28 mouse cellular contexts compared by ENCODE assay signal in genomic region chr8:13403517-13403916, GRCm38 (mm10). TPM values are rescaled to one million over a fixed set of nuclear protein-coding genes. Genes with fewer than 3 reads are reported as not detected.
DNase-seq lines count a peak whose midpoint lies in the region; ATAC-seq and TF ChIP-seq lines count a peak whose summit lies in the region.
"Had no signal": no experiment of that assay in that cellular context is flagged by ENCODE, and none has a peak within 500 bp of the region (broad histone marks: within the 10 kb centered on the region; RNA-seq: fewer than 3 reads in every experiment).

No protein-coding gene starts in this region.

- H3K9ac ChIP-seq in stomach, embryonic 14.5 days (replicated peaks; ENCODE audit: low read depth, low read length): no peak overlapping the region
- no peak overlapping the region for H3K9ac ChIP-seq in stomach, embryonic 15.5 days
- H3K9ac ChIP-seq in stomach, embryonic 16.5 days (ENCODE audit: low read length): no peak overlapping the region
- no peak overlapping the region for H3K9ac ChIP-seq in stomach, postnatal 0 days (ENCODE audit: low read length)
- H3K9ac ChIP-seq in hindbrain, embryonic 11.5 days (ENCODE audit: low read depth, low read length): no peak overlapping the region

- H3K4me1 ChIP-seq in stomach, embryonic 14.5 days (ENCODE audit: control insufficient read depth, insufficient read depth, low read length): no peaks in the 10 kb centered on the region
- no peaks in the 10 kb centered on the region for H3K4me1 ChIP-seq in stomach, embryonic 15.5 days
- H3K4me1 ChIP-seq in stomach, embryonic 16.5 days (ENCODE audit: control insufficient read depth, insufficient read depth, low read length): no peaks in the 10 kb centered on the region
- no peaks in the 10 kb centered on the region for H3K4me1 ChIP-seq in stomach, postnatal 0 days (replicated peaks; ENCODE audit: control insufficient read depth, insufficient read depth)
- no peaks in the 10 kb centered on the region for H3K4me1 ChIP-seq in hindbrain, embryonic 11.5 days (replicated peaks; ENCODE audit: control insufficient read depth, insufficient read depth, low read length)
- no peaks in the 10 kb centered on the region for H3K4me1 ChIP-seq in cerebellum, adult 2 months (ENCODE audit: control insufficient read depth, insufficient read depth, low read length)

- H3K36me3 ChIP-seq in stomach, embryonic 14.5 days (ENCODE audit: control insufficient read depth, insufficient read depth, low read length): no peaks in the 10 kb centered on the region
- no peaks in the 10 kb centered on the region for H3K36me3 ChIP-seq in stomach, embryonic 15.5 days
- no peaks in the 10 kb centered on the region for H3K36me3 ChIP-seq in stomach, embryonic 16.5 days (ENCODE audit: control insufficient read depth, insufficient read depth, low read length)
- no peaks in the 10 kb centered on the region for H3K36me3 ChIP-seq in stomach, postnatal 0 days (ENCODE audit: control insufficient read depth, insufficient read depth, low read length)
- no peaks in the 10 kb centered on the region for H3K36me3 ChIP-seq in hindbrain, embryonic 11.5 days (ENCODE audit: control insufficient read depth, insufficient read depth, low read length)
- H3K36me3 ChIP-seq: G1E had no signal

- no peak for TF ChIP-seq POLR2A in cerebellum, adult 2 months (IDR thresholded peaks at IDR 0.05; ENCODE audit: borderline replicate concordance, insufficient read depth, low read length)

- TF ChIP-seq EP300 in stomach, postnatal 0 days (optimal IDR thresholded peaks at IDR 0.05): no peak

- 45% methylated on average over 6 of the region's 6 CpGs for WGBS in stomach, embryonic 14.5 days
- WGBS in stomach, embryonic 15.5 days: 53% methylated on average over 6 of the region's 6 CpGs
- 53% methylated on average over 6 of the region's 6 CpGs for WGBS in stomach, embryonic 16.5 days
- WGBS in stomach, postnatal 0 days: 49% methylated on average over 6 of the region's 6 CpGs
- 76% methylated on average over 6 of the region's 6 CpGs for WGBS in hindbrain, embryonic 11.5 days
- WGBS in cerebellum, adult 2 months: 77% methylated on average over 6 of the region's 6 CpGs

- H3K9me3 ChIP-seq in stomach, embryonic 14.5 days (ENCODE audit: control insufficient read depth, low read depth, low read length): no peaks in the 10 kb centered on the region
- H3K9me3 ChIP-seq in stomach, embryonic 15.5 days: no peaks in the 10 kb centered on the region
- no peaks in the 10 kb centered on the region for H3K9me3 ChIP-seq in stomach, embryonic 16.5 days (replicated peaks; ENCODE audit: control insufficient read depth, low read length)
- no peaks in the 10 kb centered on the region for H3K9me3 ChIP-seq in stomach, postnatal 0 days (ENCODE audit: control insufficient read depth, low read length)
- H3K9me3 ChIP-seq in hindbrain, embryonic 11.5 days (ENCODE audit: control insufficient read depth, low read length): no peaks in the 10 kb centered on the region
- H3K9me3 ChIP-seq: G1E had no signal

- no peak overlapping the region for H3K4me3 ChIP-seq in stomach, embryonic 14.5 days (ENCODE audit: low read depth, low read length)
- no peak overlapping the region for H3K4me3 ChIP-seq in stomach, embryonic 15.5 days (replicated peaks)
- no peak overlapping the region for H3K4me3 ChIP-seq in stomach, embryonic 16.5 days (replicated peaks; ENCODE audit: low read length)
- H3K4me3 ChIP-seq in stomach, postnatal 0 days (ENCODE audit: low read depth, low read length): no peak overlapping the region
- no peak overlapping the region for H3K4me3 ChIP-seq in hindbrain, embryonic 11.5 days (ENCODE audit: low read depth, low read length)
- H3K4me3 ChIP-seq in cerebellum, adult 2 months (replicated peaks; ENCODE audit: insufficient read depth, low read depth, low read length): no peak overlapping the region

- DNase-seq in stomach, postnatal 0 days (ENCODE audit: low spot score): no peak
- DNase-seq in hindbrain, embryonic 11.5 days (ENCODE audit: low spot score): no peak
- DNase-seq in thymus, postnatal 36 days: no peak
- no peak for DNase-seq in cerebellum, adult 2 months
- DNase-seq in gastrocnemius, postnatal 10 days: no peak
- DNase-seq: adrenal gland, adult 2 months; adrenal gland, adult 8-10 months; adrenal gland, postnatal 10 days; adrenal gland, postnatal 14 days; adrenal gland, postnatal 25 days; adrenal gland, postnatal 36 days; B cell, adult 2 months; cerebellum, adult 11 months; cerebellum, adult 11-12 months had no signal

- TF ChIP-seq CTCF in stomach, postnatal 0 days (IDR thresholded peaks at IDR 0.05; ENCODE audit: low read depth): no peak
- no peak for TF ChIP-seq CTCF in cerebellum, adult 2 months (IDR thresholded peaks at IDR 0.05; ENCODE audit: borderline replicate concordance, insufficient read depth, low read depth, low read length)

- H3K27ac ChIP-seq in stomach, embryonic 14.5 days (ENCODE audit: low read length): no peak overlapping the region
- H3K27ac ChIP-seq in stomach, embryonic 15.5 days: no peak overlapping the region
- H3K27ac ChIP-seq in stomach, embryonic 16.5 days (ENCODE audit: low read length): no peak overlapping the region
- no peak overlapping the region for H3K27ac ChIP-seq in stomach, postnatal 0 days (replicated peaks)
- no peak overlapping the region for H3K27ac ChIP-seq in hindbrain, embryonic 11.5 days (ENCODE audit: low read depth, low read length)
- no peak overlapping the region for H3K27ac ChIP-seq in cerebellum, adult 2 months (ENCODE audit: insufficient read depth, low read length)

- ATAC-seq in stomach, embryonic 14.5 days (ENCODE audit: insufficient number of reproducible peaks, insufficient read depth, low FRiP score, low read depth): peak; percentile 74
- ATAC-seq in stomach, embryonic 15.5 days (ENCODE audit: insufficient read depth, low FRiP score, low read depth): peak; percentile 75
- ATAC-seq in stomach, embryonic 16.5 days (ENCODE audit: insufficient read depth, low FRiP score): peak; percentile 61; the same call in 1 of the 2 replicates
- ATAC-seq in stomach, postnatal 0 days (ENCODE audit: low FRiP score, low TSS enrichment): peak; percentile 49; the same call in 1 of the 2 replicates
- no peak for ATAC-seq in hindbrain, embryonic 11.5 days (ENCODE audit: low FRiP score)
- ATAC-seq: activated CD4-positive, CD25-positive, alpha-beta regulatory T cell, adult 4 months; CD4-positive, CD25-positive, alpha-beta regulatory T cell, adult 4 months; Patski had no signal

- no peaks in the 10 kb centered on the region for H3K27me3 ChIP-seq in stomach, embryonic 14.5 days (ENCODE audit: control insufficient read depth, insufficient read depth, low read length)
- no peaks in the 10 kb centered on the region for H3K27me3 ChIP-seq in stomach, embryonic 15.5 days (replicated peaks)
- H3K27me3 ChIP-seq in stomach, embryonic 16.5 days (ENCODE audit: control insufficient read depth, insufficient read depth, low read length): no peaks in the 10 kb centered on the region
- H3K27me3 ChIP-seq in stomach, postnatal 0 days (ENCODE audit: control insufficient read depth, insufficient read depth, low read length): no peaks in the 10 kb centered on the region
- H3K27me3 ChIP-seq in hindbrain, embryonic 11.5 days (ENCODE audit: control insufficient read depth, insufficient read depth, low read length): no peaks in the 10 kb centered on the region
- no peaks in the 10 kb centered on the region for H3K27me3 ChIP-seq in cerebellum, adult 2 months (ENCODE audit: control insufficient read depth, insufficient read depth, low read length)

- H3K4me2 ChIP-seq in stomach, embryonic 14.5 days (replicated peaks; ENCODE audit: low read depth, low read length): no peak overlapping the region
- no peak overlapping the region for H3K4me2 ChIP-seq in stomach, embryonic 15.5 days
- H3K4me2 ChIP-seq in stomach, embryonic 16.5 days (ENCODE audit: low read depth, low read length): no peak overlapping the region
- H3K4me2 ChIP-seq in stomach, postnatal 0 days (replicated peaks; ENCODE audit: low read depth): no peak overlapping the region
- no peak overlapping the region for H3K4me2 ChIP-seq in hindbrain, embryonic 11.5 days (replicated peaks; ENCODE audit: low read depth, low read length)

RNA-seq across cellular contexts. Expression of gene Grk1, which starts 1.4 kb away (rescaled TPM):
- not detected in 2 replicates for polyA plus RNA-seq in stomach, embryonic 14.5 days (2014; fragmentation: Nextera tagmentation; extraction: Ambion mirVana)
- 0.01 TPM in 1 of 2 replicates, not detected in the other for polyA plus RNA-seq in stomach, embryonic 15.5 days (2015; fragmentation: Nextera tagmentation; extraction: Ambion mirVana)
- polyA plus RNA-seq in stomach, embryonic 16.5 days (2015; fragmentation: Nextera tagmentation; extraction: Ambion mirVana): 0.02 TPM in 1 of 2 replicates, not detected in the other
- 0.02 TPM in 1 of 2 replicates, not detected in the other for polyA plus RNA-seq in stomach, postnatal 0 days (2015; fragmentation: Nextera tagmentation; extraction: Ambion mirVana)
- polyA plus RNA-seq in hindbrain, embryonic 11.5 days (2014; fragmentation: Nextera tagmentation; extraction: Ambion mirVana): 0.03 TPM in 1 of 2 replicates, not detected in the other
- polyA plus RNA-seq in cerebellum, adult 2 months (2012; rRNA removed): 0.02 and 0.05 TPM in 2 replicates
- total RNA-seq in gastrocnemius, postnatal 10 days (2021): under 1 TPM; 0.02 TPM
- total RNA-seq: adrenal gland, adult 18-20 months; adrenal gland, adult 2 months; adrenal gland, postnatal 14 days; adrenal gland, postnatal 25 days; adrenal gland, postnatal 36 days; CH12.LX had no signal
- polyA plus RNA-seq: activated CD4-positive, CD25-positive, alpha-beta regulatory T cell, adult 4 months; adrenal gland, adult 2 months; C2C12; CD4-positive, CD25-positive, alpha-beta regulatory T cell, adult 4 months; Patski had no signal

RNA-seq across cellular contexts. Expression of gene Atp4b, which starts 6.9 kb away (rescaled TPM):
- 16.0 and 16.7 TPM in 2 replicates for polyA plus RNA-seq in stomach, embryonic 14.5 days (2014; fragmentation: Nextera tagmentation; extraction: Ambion mirVana)
- 13.8 and 25.5 TPM in 2 replicates for polyA plus RNA-seq in stomach, embryonic 15.5 days (2015; fragmentation: Nextera tagmentation; extraction: Ambion mirVana)
- polyA plus RNA-seq in stomach, embryonic 16.5 days (2015; fragmentation: Nextera tagmentation; extraction: Ambion mirVana): 59.5 and 89.0 TPM in 2 replicates
- 776 and 950 TPM in 2 replicates for polyA plus RNA-seq in stomach, postnatal 0 days (2015; fragmentation: Nextera tagmentation; extraction: Ambion mirVana)
- polyA plus RNA-seq in hindbrain, embryonic 11.5 days (2014; fragmentation: Nextera tagmentation; extraction: Ambion mirVana): 0.11 TPM in 1 of 2 replicates, not detected in the other
- not detected in 2 replicates for polyA plus RNA-seq in cerebellum, adult 2 months (2012; rRNA removed)
- total RNA-seq in gastrocnemius, postnatal 10 days (2021): not detected
- total RNA-seq: adrenal gland, postnatal 10 days; adrenal gland, postnatal 14 days; adrenal gland, postnatal 25 days; adrenal gland, postnatal 4 days; CH12.LX; ES-E14 had no signal
- polyA plus RNA-seq: activated CD4-positive, CD25-positive, alpha-beta regulatory T cell, adult 4 months; brain, embryonic 14.5 days; C2C12; CD4-positive, CD25-positive, alpha-beta regulatory T cell, adult 4 months; G1E; Patski had no signal

RNA-seq across cellular contexts. Expression of gene Tmem255b, which starts 31.5 kb away (rescaled TPM):
- polyA plus RNA-seq in stomach, embryonic 14.5 days (2014; fragmentation: Nextera tagmentation; extraction: Ambion mirVana): 2.3 and 2.6 TPM in 2 replicates
- 2.8 and 3.0 TPM in 2 replicates for polyA plus RNA-seq in stomach, embryonic 15.5 days (2015; fragmentation: Nextera tagmentation; extraction: Ambion mirVana)
- 4.3 and 5.0 TPM in 2 replicates for polyA plus RNA-seq in stomach, embryonic 16.5 days (2015; fragmentation: Nextera tagmentation; extraction: Ambion mirVana)
- 5.5 and 6.3 TPM in 2 replicates for polyA plus RNA-seq in stomach, postnatal 0 days (2015; fragmentation: Nextera tagmentation; extraction: Ambion mirVana)
- not detected in 2 replicates for polyA plus RNA-seq in hindbrain, embryonic 11.5 days (2014; fragmentation: Nextera tagmentation; extraction: Ambion mirVana)
- 1.0 and 1.4 TPM in 2 replicates for polyA plus RNA-seq in cerebellum, adult 2 months (2012; rRNA removed)
- 1 to 10 TPM; 3.9 to 7.5 TPM for total RNA-seq in gastrocnemius, postnatal 10 days (2021)
- total RNA-seq: CH12.LX, G1E, MEL had no signal
- polyA plus RNA-seq: activated CD4-positive, CD25-positive, alpha-beta regulatory T cell, adult 4 months; C2C12; CD4-positive, CD25-positive, alpha-beta regulatory T cell, adult 4 months; G1E had no signal

Comparison
In these comparisons a context has a peak if more than half of its experiments do, and no peak if none do; other contexts are left out.
1. RNA of gene Atp4b, which starts 6.9 kb away (polyA plus RNA-seq): 776 to 950 TPM in stomach, postnatal 0 days, 59.5 to 89.0 TPM in stomach, embryonic 16.5 days, 13.8 to 25.5 TPM in stomach, embryonic 15.5 days and 16.0 to 16.7 TPM in stomach, embryonic 14.5 days; 0.11 TPM in hindbrain, embryonic 11.5 days and not detected in cerebellum, adult 2 months; every median in the first group is over 10 times any median in the second.